Mouse (Mus musculus) liver, embryonic 14.5 days (tissue): ENCODE results near the gene Nop2. TPM values are rescaled to one million over a fixed set of nuclear protein-coding genes. Genes with fewer than 3 reads are reported as not detected.

Source experiments
- ATAC-seq: fragments of 200-750 bp; cut with Nextera tagmentation; 2 replicates; pipeline ENCODE4 v1.8.0; 2017; ENCODE audit warnings: moderate number of reproducible peaks, mild to moderate bottlenecking, moderate library complexity; ENCODE audit not compliant: insufficient read depth
- DNase-seq, 3 experiments: peaks; one replicate each; pipeline ENCODE4 v3.0.0-alpha.2; 2012 to 2013; ENCODE audit warnings: low read depth in 3 of 3, low spot score in 3 of 3
- H3K27ac ChIP-seq: fragments of 300-500 bp; sonication (generic); 2 replicates; pipeline ENCODE4 v1.5.1; 2014; ENCODE audit warnings: moderate library complexity, mild to moderate bottlenecking, control low read depth, inconsistent platforms
- H3K27me3 ChIP-seq: fragments of 300-500 bp; sonication (generic); 2 replicates; pipeline ENCODE4 v1.6.1; 2014; ENCODE audit warnings: mild to moderate bottlenecking, low read length, moderate library complexity; ENCODE audit not compliant: control insufficient read depth, insufficient read depth
- H3K36me3 ChIP-seq: fragments of 300-500 bp; sonication (generic); replicated peaks from 2 replicates; pipeline ENCODE4 v1.6.1; 2014; ENCODE audit warnings: low read depth; ENCODE audit not compliant: control insufficient read depth, insufficient read depth
- H3K4me1 ChIP-seq, 2 experiments: fragments of 200-500 bp in 1 of 2; fragments of 300-500 bp in 1 of 2; sonication (generic) in 1 of 2; replicated peaks; 2 replicates each; pipeline ENCODE4 v1.6.1; 2012 to 2014; ENCODE audit warnings: antibody characterized with exemption in 1 of 2, inconsistent platforms in 1 of 2, low read length in 1 of 2; ENCODE audit not compliant: control insufficient read depth in 2 of 2, insufficient read depth in 2 of 2
- H3K4me2 ChIP-seq: fragments of 300-500 bp; sonication (generic); 2 replicates; pipeline ENCODE4 v1.6.1; 2014; ENCODE audit warnings: low read depth, mild to moderate bottlenecking, control low read depth, moderate library complexity
- H3K4me3 ChIP-seq, 2 experiments: fragments of 200-500 bp in 1 of 2; fragments of 300-500 bp in 1 of 2; sonication (generic) in 1 of 2; 2 replicates each; pipeline ENCODE4 v1.5.1; 2012 to 2014; ENCODE audit warnings: low read depth in 2 of 2, low read length in 2 of 2, mild to moderate bottlenecking in 2 of 2, control low read depth in 1 of 2, inconsistent platforms in 1 of 2, moderate library complexity in 1 of 2; ENCODE audit not compliant: insufficient read depth in 1 of 2
- H3K9ac ChIP-seq: fragments of 300-500 bp; sonication (generic); replicated peaks from 2 replicates; pipeline ENCODE4 v1.6.1; 2014; ENCODE audit warnings: mild to moderate bottlenecking, control low read depth, moderate library complexity
- H3K9me3 ChIP-seq: fragments of 300-500 bp; sonication (generic); 2 replicates; pipeline ENCODE4 v1.6.1; 2016; ENCODE audit warnings: low read length, mixed read lengths; ENCODE audit not compliant: control insufficient read depth
- CTCF ChIP-seq: IDR thresholded peaks from 2 replicates; pipeline ENCODE4 v1.5.1; 2016; ENCODE audit warnings: antibody characterized with exemption, low read depth, control low read depth
- EP300 ChIP-seq: IDR thresholded peaks from 2 replicates; pipeline ENCODE4 v1.6.1; 2016; ENCODE audit warnings: antibody characterized with exemption, low read depth
- WGBS: fragments of 180-500 bp; shearing (Covaris S2); extraction: QIAGEN DNeasy Blood & Tissue Kit; methylation state at CpG from one replicate; pipeline ENCODE4 v1.1.7; 2014; ENCODE audit not compliant: insufficient replicate concordance; 5-methylcytosine and 5-hydroxymethylcytosine counted together
- polyA plus RNA-seq, 2 experiments: library from polyadenylated mRNA; depleted of rRNA in 1 of 2; stranded (reverse) in 1 of 2; unstranded in 1 of 2; fragments of >200 nt; fragmentation: Nextera tagmentation in 1 of 2; extraction: Ambion mirVana in 1 of 2; gene quantifications; 2 replicates each; pipeline versions ENCODE4 v1.2.1 to v1.2.3; 2012 to 2014

Gene Nop2
- polyA plus RNA-seq, 2 experiments: 24.5 to 33.1 TPM

- 94% methylated on average over 5 of the region's 5 CpGs for WGBS
- Histone ChIP-seq H3K4me2 (no peak overlapping the region), H3K9ac (no peak overlapping the region), H3K4me3 (no peak overlapping the region), H3K36me3 (peaks cover 100% of the 10 kb centered on the region), H3K4me1 (no peaks in the 10 kb centered on the region), H3K27ac (no peak overlapping the region), H3K27me3 (no peaks in the 10 kb centered on the region), H3K9me3 (no peaks in the 10 kb centered on the region)
- TF ChIP-seq EP300 (no peak), CTCF (no peak)
- ATAC-seq: no peak
- DNase-seq: no peak
These were observed 43.8 kb downstream of the Nop2 start for GRCm38 (mm10) chr6:125175469-125175868.

GRCm38 (mm10) chr6:125179601-125180000, 47.9 kb downstream of the Nop2 start:
- WGBS: 94% methylated on average over 7 of the region's 7 CpGs
- H3K4me2 ChIP-seq: no peak overlapping the region

GRCm38 (mm10) chr6:125182133-125182532, 50.4 kb downstream of the Nop2 start:
- 75% methylated on average over 5 of the region's 5 CpGs for WGBS
- no peak for ATAC-seq
- H3K4me1 ChIP-seq: no peaks in the 10 kb centered on the region
- TF ChIP-seq EP300 (no peak), CTCF (no peak)
- no peak overlapping the region for H3K4me2 ChIP-seq
- no peaks in the 10 kb centered on the region for H3K9me3 ChIP-seq
- peaks cover 100% of the 10 kb centered on the region for H3K36me3 ChIP-seq
- no peak overlapping the region for H3K27ac ChIP-seq
- H3K9ac ChIP-seq: no peak overlapping the region
- no peaks in the 10 kb centered on the region for H3K27me3 ChIP-seq
- DNase-seq: no peak
- no peak overlapping the region for H3K4me3 ChIP-seq

More at GRCm38 (mm10) chr6:125179601-125180000, 47.9 kb downstream of the Nop2 start:
- Histone ChIP-seq H3K4me3 (no peak overlapping the region), H3K9ac (no peak overlapping the region), H3K36me3 (peaks cover 100% of the 10 kb centered on the region), H3K4me1 (no peaks in the 10 kb centered on the region), H3K27ac (no peak overlapping the region), H3K9me3 (no peaks in the 10 kb centered on the region), H3K27me3 (no peaks in the 10 kb centered on the region)
- ATAC-seq: no peak
- TF ChIP-seq EP300: no peak
- TF ChIP-seq CTCF: no peak
- no peak for DNase-seq

GRCm38 (mm10) chr6:125186203-125186602, 54.5 kb downstream of the Nop2 start:
- H3K9ac ChIP-seq: no peak overlapping the region
- no peaks in the 10 kb centered on the region for H3K27me3 ChIP-seq
- no peak for DNase-seq
- TF ChIP-seq CTCF (no peak), EP300 (no peak)
- no peak overlapping the region for H3K27ac ChIP-seq
- no peaks in the 10 kb centered on the region for H3K9me3 ChIP-seq
- no peak overlapping the region for H3K4me2 ChIP-seq
- no peak overlapping the region for H3K4me3 ChIP-seq
- peaks cover 89% of the 10 kb centered on the region for H3K36me3 ChIP-seq
- WGBS: 89% methylated on average over 10 of the region's 10 CpGs
- no peak for ATAC-seq
- peaks cover 0 to 2% of the 10 kb centered on the region in 2 experiments; a peak in 3 of 4 replicates for H3K4me1 ChIP-seq

- H3K9me3 ChIP-seq: no peaks in the 10 kb centered on the region
- peaks cover 59% of the 10 kb centered on the region for H3K36me3 ChIP-seq
- ATAC-seq: no peak
- H3K27ac ChIP-seq: peak overlapping the region; percentile 98
- no peaks in the 10 kb centered on the region for H3K27me3 ChIP-seq
- peak overlapping the region; percentile 65 for H3K4me2 ChIP-seq
- H3K9ac ChIP-seq: peak overlapping the region; percentile 69
- no peak for TF ChIP-seq EP300
- no peak for TF ChIP-seq CTCF
- H3K4me3 ChIP-seq: peak overlapping the region; percentile 84 to 90
- H3K4me1 ChIP-seq: peaks cover 8 to 9% of the 10 kb centered on the region in 2 experiments
- no peak for DNase-seq
These were observed 59.1 kb downstream of the Nop2 start for GRCm38 (mm10) chr6:125190816-125191215.
